Mouse (Mus musculus): ENCODE results near the gene Bcat1. TPM values are rescaled to one million over a fixed set of nuclear protein-coding genes. Genes with fewer than 3 reads are reported as not detected.
A peak's percentile ranks its signal among the peaks of the same experiment; 100 is the strongest.

Bcat1 gene
- total and polyA plus RNA-seq, 3 experiments: 0.37 to 1.0 (median 0.86) TPM

DNA sequence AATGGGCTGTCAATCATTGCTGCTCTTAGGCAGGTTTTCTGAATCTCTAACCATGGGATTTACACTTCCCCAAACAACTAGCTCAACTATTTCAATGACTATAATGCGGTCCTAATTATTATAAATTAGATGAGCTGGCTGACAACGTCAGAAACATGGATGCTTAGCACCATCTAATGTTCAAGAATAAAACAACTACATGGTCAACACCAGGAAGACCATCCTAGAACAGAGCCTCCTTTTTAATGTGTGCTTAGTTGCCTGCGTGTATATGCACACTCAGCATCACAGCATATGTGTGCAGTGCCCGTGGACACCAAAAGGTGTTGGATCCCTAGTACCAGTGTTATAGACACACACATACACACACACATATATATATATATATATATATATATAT lies 111.8 kb downstream of the Bcat1 start:
- intact Hi-C loops (cut with DNase I): loop anchor here (10.0 kb wide), 1 partner anchor 1359 kb away; no protein-coding TSS in a partner anchor
- no peak overlapping the region for H3K9ac ChIP-seq (ENCODE audit: low read depth, low read length)
- 74% methylated on average over 4 of the region's 4 CpGs for WGBS
- TF ChIP-seq EP300 (IDR thresholded peaks at IDR 0.05; ENCODE audit: insufficient read depth, low read depth, low read length): no peak
- TF ChIP-seq CTCF (IDR thresholded peaks at IDR 0.05): peak; percentile 52
- no peak for TF ChIP-seq POLR2A (IDR thresholded peaks at IDR 0.05; ENCODE audit: insufficient read depth, low read depth, low read length)
- H3K79me2 ChIP-seq (replicated peaks; ENCODE audit: control insufficient read depth, insufficient read depth, low read length): no peaks in the 10 kb centered on the region
- no peaks in the 10 kb centered on the region for H3K27me3 ChIP-seq (ENCODE audit: control insufficient read depth, insufficient read depth, low read length)
- no peak overlapping the region for H3K27ac ChIP-seq
- H3K4me3 ChIP-seq: no peak overlapping the region
- no peak for DNase-seq
- H3K4me1 ChIP-seq (ENCODE audit: control insufficient read depth, insufficient read depth, low read length): no peaks in the 10 kb centered on the region
- no peaks in the 10 kb centered on the region for H3K36me3 ChIP-seq (ENCODE audit: control insufficient read depth, insufficient read depth, low read length)

DNA sequence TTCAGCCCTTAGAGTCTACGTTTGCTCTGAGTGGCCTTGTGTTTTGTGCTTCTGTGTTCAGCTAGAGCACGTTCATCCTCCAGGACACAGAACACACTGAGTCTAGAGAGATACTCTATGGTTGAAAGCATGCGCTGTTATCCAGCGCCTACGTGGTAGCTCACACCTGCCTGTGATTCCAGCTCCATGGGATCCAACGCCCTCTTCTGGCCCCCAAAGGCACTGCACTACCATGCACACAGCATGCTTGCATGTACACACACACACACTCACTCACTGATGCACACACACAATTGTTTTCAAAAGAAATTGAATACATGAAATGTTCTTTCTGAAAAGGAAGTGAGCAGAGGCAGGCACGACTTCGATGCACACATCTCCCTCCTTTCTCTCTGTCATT lies 112.8 kb downstream of the Bcat1 start:
- 83% methylated on average over 8 of the region's 8 CpGs for WGBS

DNA sequence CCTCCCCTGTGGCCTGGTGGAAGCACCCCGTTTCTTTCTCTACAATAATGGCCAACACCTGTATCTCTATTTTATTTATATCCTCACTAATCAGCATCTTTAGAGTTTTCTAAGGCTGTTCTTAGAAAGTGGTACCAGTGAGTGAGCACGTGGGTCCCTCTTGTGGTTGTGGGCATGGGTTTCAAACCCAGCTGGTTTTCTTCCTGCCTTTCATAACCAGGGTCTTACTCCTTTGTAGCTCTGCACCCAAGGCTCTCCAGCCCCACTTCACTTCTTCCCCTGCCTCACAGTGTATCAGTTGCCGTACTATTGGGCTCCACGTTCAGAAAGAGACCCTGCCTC lies 114.0 kb downstream of the Bcat1 start:
- Histone ChIP-seq H3K27ac (no peak overlapping the region), H3K4me1 (ENCODE audit: control insufficient read depth, insufficient read depth, low read length) (no peaks in the 10 kb centered on the region), H3K9ac (ENCODE audit: low read depth, low read length) (no peak overlapping the region), H3K36me3 (ENCODE audit: control insufficient read depth, insufficient read depth, low read length) (no peaks in the 10 kb centered on the region), H3K27me3 (ENCODE audit: control insufficient read depth, insufficient read depth, low read length) (no peaks in the 10 kb centered on the region), H3K79me2 (replicated peaks; ENCODE audit: control insufficient read depth, insufficient read depth, low read length) (no peaks in the 10 kb centered on the region), H3K4me3 (no peak overlapping the region)
- WGBS: 57% methylated on average over 4 of the region's 4 CpGs
- intact Hi-C loops (cut with DNase I): loop anchor here (10.0 kb wide), 1 partner anchor 1357 kb away; no protein-coding TSS in a partner anchor
- DNase-seq: no peak
- TF ChIP-seq EP300 (IDR thresholded peaks at IDR 0.05; ENCODE audit: insufficient read depth, low read depth, low read length): no peak
- TF ChIP-seq CTCF (IDR thresholded peaks at IDR 0.05): no peak
- TF ChIP-seq POLR2A (IDR thresholded peaks at IDR 0.05; ENCODE audit: insufficient read depth, low read depth, low read length): no peak

More for the DNA sequence above, 112.8 kb downstream of the Bcat1 start:
- no peak overlapping the region for H3K4me3 ChIP-seq
- H3K27ac ChIP-seq: no peak overlapping the region
- intact Hi-C loops (cut with DNase I): loop anchor here (10.0 kb wide), 1 partner anchor 1358 kb away; no protein-coding TSS in a partner anchor
- DNase-seq: no peak
- no peaks in the 10 kb centered on the region for H3K4me1 ChIP-seq (ENCODE audit: control insufficient read depth, insufficient read depth, low read length)
- H3K36me3 ChIP-seq (ENCODE audit: control insufficient read depth, insufficient read depth, low read length): no peaks in the 10 kb centered on the region
- no peaks in the 10 kb centered on the region for H3K27me3 ChIP-seq (ENCODE audit: control insufficient read depth, insufficient read depth, low read length)
- TF ChIP-seq CTCF (IDR thresholded peaks at IDR 0.05) (no peak), EP300 (IDR thresholded peaks at IDR 0.05; ENCODE audit: insufficient read depth, low read depth, low read length) (no peak), POLR2A (IDR thresholded peaks at IDR 0.05; ENCODE audit: insufficient read depth, low read depth, low read length) (no peak)
- H3K79me2 ChIP-seq (replicated peaks; ENCODE audit: control insufficient read depth, insufficient read depth, low read length): no peaks in the 10 kb centered on the region
- no peak overlapping the region for H3K9ac ChIP-seq (ENCODE audit: low read depth, low read length)

DNA sequence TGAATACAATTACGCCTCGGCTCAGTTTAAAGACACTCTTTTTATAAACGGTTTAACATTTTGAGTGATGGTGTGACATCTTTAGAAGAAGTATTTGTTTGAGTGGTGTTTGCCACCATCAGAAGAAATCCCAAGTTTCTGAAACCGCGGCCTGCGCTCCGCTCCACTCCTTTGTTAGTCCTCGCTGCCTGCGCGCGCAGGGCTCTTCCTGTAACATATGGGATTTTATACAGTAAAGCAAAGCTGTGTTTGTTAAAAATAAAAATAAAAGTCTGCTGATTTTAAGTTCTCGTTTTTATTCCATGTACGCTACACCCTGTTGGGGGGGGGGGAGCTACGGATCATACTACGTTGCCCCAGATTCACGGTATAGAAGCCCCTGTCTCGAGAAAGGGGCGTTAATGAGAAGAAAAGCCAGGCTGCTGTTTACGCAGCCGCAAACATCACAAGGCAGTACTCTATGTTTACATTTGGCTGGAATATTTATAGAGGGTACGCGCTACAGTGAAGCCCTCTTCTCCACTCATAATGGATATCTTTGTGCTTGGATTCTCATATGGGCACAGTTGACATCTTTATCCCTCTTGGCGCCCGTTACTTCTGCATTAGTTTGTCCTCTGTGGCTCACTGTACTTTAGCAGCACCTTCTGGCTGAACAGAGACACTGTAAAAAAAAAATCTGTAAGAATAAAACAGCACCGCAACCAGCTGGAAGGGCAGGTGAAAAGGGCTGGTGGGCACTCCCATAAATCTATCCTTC lies 114.6 kb downstream of the Bcat1 start:
- H3K79me2 ChIP-seq (replicated peaks; ENCODE audit: control insufficient read depth, insufficient read depth, low read length): no peaks in the 10 kb centered on the region
- no peaks in the 10 kb centered on the region for H3K27me3 ChIP-seq (ENCODE audit: control insufficient read depth, insufficient read depth, low read length)
- no peak overlapping the region for H3K27ac ChIP-seq
- intact Hi-C loops (cut with DNase I): loop anchor here (10.0 kb wide), 1 partner anchor 1357 kb away; no protein-coding TSS in a partner anchor
- TF ChIP-seq CTCF (IDR thresholded peaks at IDR 0.05): peak; percentile 24
- no peak for TF ChIP-seq EP300 (IDR thresholded peaks at IDR 0.05; ENCODE audit: insufficient read depth, low read depth, low read length)
- no peak overlapping the region for H3K4me3 ChIP-seq
- H3K4me1 ChIP-seq (ENCODE audit: control insufficient read depth, insufficient read depth, low read length): no peaks in the 10 kb centered on the region
- no peak for DNase-seq
- no peaks in the 10 kb centered on the region for H3K36me3 ChIP-seq (ENCODE audit: control insufficient read depth, insufficient read depth, low read length)
- 84% methylated on average over 25 of the region's 25 CpGs for WGBS
- H3K9ac ChIP-seq (ENCODE audit: low read depth, low read length): no peak overlapping the region

DNA sequence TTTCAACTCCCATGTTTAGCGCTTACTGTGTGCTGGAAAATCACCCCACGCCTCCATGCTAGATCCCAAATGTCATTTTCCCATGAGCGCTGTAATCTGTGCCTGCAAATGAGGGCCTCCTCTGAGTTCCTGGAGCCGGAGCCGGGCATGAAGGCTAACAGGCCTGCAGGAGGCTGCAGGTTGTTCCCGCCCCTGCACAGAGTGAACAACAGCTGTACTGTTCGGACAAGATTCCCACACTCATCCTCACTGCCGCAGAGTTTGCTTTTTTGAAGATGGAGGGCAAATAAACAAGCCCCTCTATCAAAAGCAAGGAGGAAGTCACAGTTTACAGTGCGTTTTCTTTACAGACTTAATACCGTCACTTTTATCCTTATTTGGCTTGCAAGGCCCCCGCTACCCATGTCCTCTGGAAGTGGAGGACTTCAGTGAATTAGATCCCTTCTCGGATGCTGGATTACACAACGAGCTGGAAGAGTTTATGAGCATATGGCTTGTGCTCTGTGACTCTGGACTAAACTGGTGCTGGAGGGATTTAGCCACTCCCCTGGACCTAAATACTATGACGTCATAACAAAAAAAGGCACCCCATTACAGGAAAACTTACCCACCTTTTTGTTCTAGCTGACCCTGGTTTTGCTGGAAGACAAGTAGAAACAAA lies 120.0 kb downstream of the Bcat1 start:
- no peaks in the 10 kb centered on the region for H3K36me3 ChIP-seq (ENCODE audit: control insufficient read depth, insufficient read depth, low read length)
- 71% methylated on average over 14 of the region's 14 CpGs for WGBS
- TF ChIP-seq EP300 (IDR thresholded peaks at IDR 0.05; ENCODE audit: insufficient read depth, low read depth, low read length) (no peak), POLR2A (IDR thresholded peaks at IDR 0.05; ENCODE audit: insufficient read depth, low read depth, low read length) (no peak), CTCF (IDR thresholded peaks at IDR 0.05) (no peak)
- no peaks in the 10 kb centered on the region for H3K27me3 ChIP-seq (ENCODE audit: control insufficient read depth, insufficient read depth, low read length)
- DNase-seq: no peak
- H3K79me2 ChIP-seq (replicated peaks; ENCODE audit: control insufficient read depth, insufficient read depth, low read length): no peaks in the 10 kb centered on the region
- H3K4me1 ChIP-seq (ENCODE audit: control insufficient read depth, insufficient read depth, low read length): no peaks in the 10 kb centered on the region
- intact Hi-C loops (cut with DNase I): no loop called here
- no peak overlapping the region for H3K27ac ChIP-seq
- H3K4me3 ChIP-seq: no peak overlapping the region
- no peak overlapping the region for H3K9ac ChIP-seq (ENCODE audit: low read depth, low read length)

DNA sequence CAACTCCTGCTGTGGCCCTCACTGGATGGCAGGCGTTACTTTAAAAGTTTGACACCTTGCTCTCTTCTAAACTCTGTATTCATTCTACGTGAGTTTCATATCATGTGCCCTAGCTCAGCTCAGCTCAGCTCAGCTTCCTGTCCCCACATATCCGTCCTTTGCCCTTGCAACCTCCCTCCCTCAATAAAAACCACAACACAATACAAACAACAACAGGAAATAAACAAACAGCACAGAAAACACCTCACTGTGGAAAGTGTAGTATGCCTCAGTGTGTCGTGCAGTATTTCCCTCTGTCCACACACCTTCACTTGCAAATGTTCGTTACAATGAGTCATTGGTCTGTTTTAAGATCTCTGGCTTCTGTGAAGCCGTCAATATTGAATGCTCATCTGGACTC lies 123.1 kb downstream of the Bcat1 start:
- no peaks in the 10 kb centered on the region for H3K4me1 ChIP-seq (ENCODE audit: control insufficient read depth, insufficient read depth, low read length)
- DNase-seq: no peak
- 68% methylated on average over 6 of the region's 6 CpGs for WGBS
- TF ChIP-seq EP300 (IDR thresholded peaks at IDR 0.05; ENCODE audit: insufficient read depth, low read depth, low read length) (no peak), POLR2A (IDR thresholded peaks at IDR 0.05; ENCODE audit: insufficient read depth, low read depth, low read length) (no peak), CTCF (IDR thresholded peaks at IDR 0.05) (no peak)
- H3K27me3 ChIP-seq (ENCODE audit: control insufficient read depth, insufficient read depth, low read length): no peaks in the 10 kb centered on the region
- no peaks in the 10 kb centered on the region for H3K36me3 ChIP-seq (ENCODE audit: control insufficient read depth, insufficient read depth, low read length)
- no peak overlapping the region for H3K4me3 ChIP-seq
- H3K79me2 ChIP-seq (replicated peaks; ENCODE audit: control insufficient read depth, insufficient read depth, low read length): no peaks in the 10 kb centered on the region
- intact Hi-C loops (cut with DNase I): no loop called here
- H3K9ac ChIP-seq (ENCODE audit: low read depth, low read length): no peak overlapping the region
- H3K27ac ChIP-seq: no peak overlapping the region
